Mouse (Mus musculus) embryonic facial prominence, embryonic 14.5 days (tissue): Measurements from ENCODE around the gene Ptcd3. TPM values are rescaled to one million over a fixed set of nuclear protein-coding genes. Genes with fewer than 3 reads are reported as not detected.
"Not testable (repeated sequence)": the region's sequence is repeated elsewhere in the genome, so short reads cannot be mapped to it uniquely, and the experiment has no call there.

Source experiments
- ATAC-seq: fragments of 200-750 bp; cut with Nextera tagmentation; 2 replicates; pipeline ENCODE4 v1.8.0; 2017; ENCODE audit warnings: low read depth, moderate number of reproducible peaks, moderate TSS enrichment
- DNase-seq: peaks from one replicate; pipeline ENCODE4 v3.0.0-alpha.2; 2015; ENCODE audit warnings: low spot score
- H3K27ac ChIP-seq: fragments of 300-500 bp; sonication (generic); replicated peaks from 2 replicates; pipeline ENCODE4 v1.5.1; 2014; ENCODE audit warnings: low read depth, mild to moderate bottlenecking, low read length, moderate library complexity
- H3K27me3 ChIP-seq: fragments of 300-500 bp; sonication (generic); replicated peaks from 2 replicates; pipeline ENCODE4 v1.6.1; 2014; ENCODE audit warnings: low read length; ENCODE audit not compliant: control insufficient read depth, insufficient read depth
- H3K36me3 ChIP-seq: fragments of 300-500 bp; sonication (generic); 2 replicates; pipeline ENCODE4 v1.6.1; 2014; ENCODE audit warnings: low read length, mixed read lengths; ENCODE audit not compliant: control insufficient read depth, insufficient read depth
- H3K4me1 ChIP-seq: fragments of 300-500 bp; sonication (generic); 2 replicates; pipeline ENCODE4 v1.6.1; 2014; ENCODE audit warnings: antibody characterized with exemption, low read length; ENCODE audit not compliant: control insufficient read depth, insufficient read depth
- H3K4me2 ChIP-seq: fragments of 300-500 bp; sonication (generic); 2 replicates; pipeline ENCODE4 v1.6.1; 2014; ENCODE audit warnings: low read depth, mild to moderate bottlenecking, low read length, moderate library complexity, mixed read lengths
- H3K4me3 ChIP-seq: fragments of 300-500 bp; sonication (generic); 2 replicates; pipeline ENCODE4 v1.5.1; 2014; ENCODE audit warnings: low read depth, mild to moderate bottlenecking, low read length
- H3K9ac ChIP-seq: fragments of 300-500 bp; sonication (generic); 2 replicates; pipeline ENCODE4 v1.6.1; 2014; ENCODE audit warnings: low read depth, mild to moderate bottlenecking, low read length, moderate library complexity, mixed read lengths
- H3K9me3 ChIP-seq: fragments of 300-500 bp; sonication (generic); 2 replicates; pipeline ENCODE4 v1.6.1; 2016; ENCODE audit warnings: low read length; ENCODE audit not compliant: control insufficient read depth
- WGBS: fragments of 180-500 bp; shearing (Covaris S2); extraction: QIAGEN DNeasy Blood & Tissue Kit; methylation state at CpG from one replicate; pipeline ENCODE4 v1.1.7; 2014; 5-methylcytosine and 5-hydroxymethylcytosine counted together
- polyA plus RNA-seq: library from polyadenylated mRNA; unstranded; fragments of >200 nt; fragmentation: Nextera tagmentation; extraction: Ambion mirVana; gene quantifications from 2 replicates; pipeline ENCODE4 v1.2.1, GENCODE M21; 2014

Ptcd3 gene
- polyA plus RNA-seq, 1 experiment from 2014 or later: 84.6 TPM

DNA sequence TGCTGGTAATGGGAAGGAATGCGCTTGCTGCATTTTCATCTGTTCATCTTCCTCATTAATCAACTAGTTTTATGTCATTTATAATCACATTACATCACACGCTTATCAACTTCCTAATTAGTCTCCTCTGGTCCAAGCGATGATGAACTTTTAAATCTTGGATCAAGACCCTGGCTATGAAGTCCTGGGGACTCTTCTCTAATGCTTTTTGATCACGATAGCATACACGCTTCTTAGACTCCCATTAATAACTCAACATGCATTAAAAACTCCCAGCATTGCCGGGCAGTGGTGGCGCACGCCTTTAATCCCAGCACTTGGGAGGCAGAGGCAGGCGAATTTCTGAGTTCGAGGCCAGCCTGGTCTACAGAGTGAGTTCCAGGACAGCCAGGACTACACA is 834 bp upstream of the Ptcd3 start:
- H3K4me3 ChIP-seq: peak overlapping the region; percentile 87
- WGBS: 25% methylated on average over 10 of the region's 10 CpGs
- H3K36me3 ChIP-seq: peaks cover 34% of the 10 kb centered on the region
- ATAC-seq: no peak; the same call in 1 of the 2 replicates
- peaks cover 13% of the 10 kb centered on the region for H3K4me1 ChIP-seq
- H3K9ac ChIP-seq: peak overlapping the region; percentile 77
- no peaks in the 10 kb centered on the region for H3K27me3 ChIP-seq
- no peak for DNase-seq
- H3K9me3 ChIP-seq: no peaks in the 10 kb centered on the region
- peak overlapping the region; percentile 85 for H3K4me2 ChIP-seq
- 0 out of 2 replicates have a peak overlapping the region, but pooled peaks have one; percentile 44 for H3K27ac ChIP-seq

DNA sequence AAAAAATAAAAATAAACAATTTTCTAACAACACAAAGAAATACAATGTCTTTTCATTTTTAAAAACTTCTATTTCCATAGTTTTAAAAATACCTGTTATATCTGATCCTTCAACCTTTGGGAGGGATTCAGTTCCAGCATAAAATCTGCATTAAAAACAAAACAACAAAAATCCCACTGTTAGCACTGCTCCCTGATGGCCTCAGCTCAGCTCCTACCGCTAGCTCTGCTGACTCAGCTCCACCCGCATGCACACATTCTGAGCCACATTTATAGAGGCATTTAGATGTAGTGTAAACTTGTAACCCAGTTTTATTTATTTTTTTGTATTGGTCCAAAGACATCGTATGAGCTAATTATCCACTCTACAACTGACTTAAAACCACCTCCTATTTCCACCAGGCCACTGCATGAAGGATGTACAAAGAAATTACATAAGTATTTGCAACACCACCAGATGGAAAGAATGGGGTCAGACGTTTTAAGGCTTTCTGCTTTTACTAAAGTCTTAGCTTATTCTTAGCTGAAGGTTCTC is 781 bp downstream of the Ptcd3 start:
- no peaks in the 10 kb centered on the region for H3K27me3 ChIP-seq
- WGBS: 7% methylated on average over 4 of the region's 4 CpGs
- peak overlapping the region; percentile 85 for H3K4me2 ChIP-seq
- H3K9me3 ChIP-seq: no peaks in the 10 kb centered on the region
- H3K4me3 ChIP-seq: peak overlapping the region; percentile 87
- DNase-seq (no peak), ATAC-seq (no peak)
- peak overlapping the region; percentile 77 for H3K9ac ChIP-seq
- peaks cover 37% of the 10 kb centered on the region for H3K36me3 ChIP-seq
- peaks cover 13% of the 10 kb centered on the region for H3K4me1 ChIP-seq
- H3K27ac ChIP-seq: no peak overlapping the region

DNA sequence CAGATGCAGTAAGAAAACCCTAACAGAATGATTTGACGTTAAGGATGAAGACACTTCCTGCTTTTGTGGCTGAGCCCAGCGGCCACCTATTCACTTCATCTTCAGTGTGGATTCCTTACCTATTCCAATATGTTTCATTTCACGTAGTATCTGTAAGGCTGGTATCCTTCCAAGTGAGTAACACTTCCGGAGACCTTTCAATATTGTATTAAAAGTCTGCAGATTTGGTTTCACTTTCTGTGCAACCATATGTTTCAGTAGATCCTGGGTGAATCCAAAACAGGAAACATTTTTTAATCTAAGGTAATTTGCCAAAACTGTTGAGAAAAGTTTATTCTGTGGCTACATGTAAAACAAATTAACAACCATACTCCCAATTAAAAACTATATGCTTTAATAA is 15.3 kb downstream of the Ptcd3 start:
- WGBS: 89% methylated on average over 4 of the region's 4 CpGs
- no peaks in the 10 kb centered on the region for H3K9me3 ChIP-seq
- H3K4me3 ChIP-seq: no peak overlapping the region
- no peaks in the 10 kb centered on the region for H3K4me1 ChIP-seq
- ATAC-seq (no peak), DNase-seq (no peak)
- no peak overlapping the region for H3K27ac ChIP-seq
- H3K4me2 ChIP-seq: no peak overlapping the region
- no peak overlapping the region for H3K9ac ChIP-seq
- H3K27me3 ChIP-seq: no peaks in the 10 kb centered on the region
- H3K36me3 ChIP-seq: peaks cover 98% of the 10 kb centered on the region

DNA sequence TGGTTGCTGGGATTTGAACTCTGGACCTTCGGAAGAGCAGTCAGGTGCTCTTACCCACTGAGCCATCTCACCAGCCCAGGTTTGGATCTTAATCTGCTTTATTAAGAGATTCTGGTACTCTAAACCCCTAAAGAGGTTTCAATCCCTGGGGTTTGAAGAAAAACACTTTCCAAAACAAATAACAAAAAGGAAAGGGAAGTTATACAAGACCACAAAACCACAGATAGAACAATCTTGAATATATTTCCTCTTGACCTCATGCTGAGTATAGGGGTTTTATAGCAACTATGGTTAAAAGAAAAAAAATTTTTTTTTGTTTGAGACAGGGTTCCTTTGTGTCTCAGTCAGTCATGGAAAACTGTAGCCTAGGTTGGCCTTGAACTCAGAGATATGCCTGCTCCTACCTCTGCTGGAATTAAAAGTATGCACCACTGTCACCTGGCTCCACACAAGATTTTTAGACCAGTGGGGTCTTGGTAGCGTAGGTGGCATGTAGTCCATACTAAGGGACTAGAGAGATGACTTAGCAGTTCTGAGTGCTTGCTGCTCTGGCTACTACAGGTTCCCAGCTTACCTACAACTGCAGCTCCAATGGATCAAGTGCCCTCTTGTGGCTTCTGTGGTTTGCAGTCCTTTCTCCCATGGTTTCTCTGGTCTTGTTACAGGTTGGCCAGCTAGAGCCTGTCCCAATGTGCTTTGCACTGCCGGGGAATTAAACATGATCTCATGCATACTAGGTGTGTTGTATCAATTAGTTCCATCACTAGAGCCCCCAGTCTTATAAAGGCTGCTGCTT is 30.4 kb downstream of the Ptcd3 start:
- DNase-seq: peak; percentile 1
- WGBS: 84% methylated on average over 3 of the region's 3 CpGs
- Histone ChIP-seq H3K27me3 (no peaks in the 10 kb centered on the region), H3K36me3 (peaks cover 84% of the 10 kb centered on the region), H3K4me1 (no peaks in the 10 kb centered on the region), H3K9ac (no peak overlapping the region), H3K9me3 (no peaks in the 10 kb centered on the region), H3K4me2 (no peak overlapping the region), H3K4me3 (no peak overlapping the region), H3K27ac (no peak overlapping the region)
- ATAC-seq: no peak

DNA sequence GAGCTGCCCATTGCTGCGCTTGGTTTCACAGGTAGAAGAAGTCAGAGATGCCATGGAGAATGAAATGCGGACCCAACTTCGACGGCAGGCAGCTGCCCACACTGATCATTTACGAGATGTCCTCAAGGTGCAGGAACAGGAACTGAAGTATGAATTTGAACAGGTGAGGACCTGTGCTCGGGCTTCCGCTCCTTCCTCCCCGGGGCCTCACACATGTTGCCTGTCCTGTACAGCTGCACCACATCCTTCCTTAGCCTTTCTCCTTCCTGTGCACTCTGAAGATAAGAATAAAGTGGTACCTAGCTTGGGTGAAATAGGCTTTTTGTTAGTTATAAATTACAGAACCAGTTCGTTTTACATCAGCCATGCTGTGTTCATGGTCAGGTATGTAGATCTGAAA is 37.2 kb downstream of the Ptcd3 start:
- no peak for DNase-seq
- H3K9ac ChIP-seq: no peak overlapping the region
- no peak overlapping the region for H3K27ac ChIP-seq
- peaks cover 88% of the 10 kb centered on the region for H3K36me3 ChIP-seq
- no peaks in the 10 kb centered on the region for H3K27me3 ChIP-seq
- no peak overlapping the region for H3K4me2 ChIP-seq
- WGBS: 96% methylated on average over 9 of the region's 9 CpGs
- H3K9me3 ChIP-seq: no peaks in the 10 kb centered on the region
- H3K4me3 ChIP-seq: no peak overlapping the region
- H3K4me1 ChIP-seq: no peaks in the 10 kb centered on the region
- no peak for ATAC-seq

DNA sequence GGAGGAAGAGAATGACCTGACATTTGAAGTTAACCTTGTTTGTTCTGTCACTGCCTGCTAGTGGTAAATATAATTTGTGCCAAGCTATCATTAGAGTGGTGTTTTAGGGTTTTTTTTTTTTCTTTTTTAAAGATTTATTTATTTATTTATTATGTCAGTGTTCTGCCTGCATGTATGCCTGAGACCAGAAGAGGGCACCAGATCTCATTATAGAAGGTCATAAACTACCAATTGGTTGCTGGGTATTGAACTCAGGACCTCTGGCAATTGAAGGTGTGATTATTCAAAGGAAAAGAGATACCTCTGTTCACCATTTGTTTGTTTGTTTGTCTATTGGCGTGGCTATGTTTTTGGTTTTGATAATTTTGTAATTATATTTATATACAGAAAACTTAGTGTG is 39.7 kb downstream of the Ptcd3 start:
- Histone ChIP-seq H3K4me2 (no peak overlapping the region), H3K36me3 (peaks cover 89% of the 10 kb centered on the region), H3K27ac (no peak overlapping the region), H3K9ac (no peak overlapping the region), H3K27me3 (no peaks in the 10 kb centered on the region), H3K9me3 (no peaks in the 10 kb centered on the region), H3K4me1 (no peaks in the 10 kb centered on the region), H3K4me3 (no peak overlapping the region)
- 90% methylated on average over 1 of the region's 1 CpGs for WGBS
- ATAC-seq (no peak), DNase-seq (peak; percentile 5)

DNA sequence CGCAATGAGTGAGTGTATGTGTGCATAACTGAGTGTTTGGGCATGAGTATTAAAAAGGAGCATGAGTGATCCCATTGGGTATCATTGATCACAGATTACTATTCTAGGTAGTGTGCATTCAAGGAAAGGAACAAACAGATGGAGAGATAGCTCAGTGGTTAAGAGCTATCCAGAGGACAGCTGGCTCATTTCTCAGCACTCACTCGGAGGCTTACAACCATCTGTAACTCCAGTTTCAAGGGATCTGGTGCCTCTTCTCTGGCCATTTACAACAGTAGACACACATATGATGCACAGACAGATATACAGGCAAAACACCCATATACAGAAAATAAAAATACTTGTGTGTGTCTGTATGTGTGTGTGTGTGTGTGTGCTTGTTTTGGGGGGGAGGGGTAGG is 40.8 kb downstream of the Ptcd3 start:
- WGBS: 88% methylated on average over 2 of the region's 2 CpGs
- no peak overlapping the region for H3K4me3 ChIP-seq
- H3K27ac ChIP-seq: no peak overlapping the region
- no peak overlapping the region for H3K9ac ChIP-seq
- no peaks in the 10 kb centered on the region for H3K9me3 ChIP-seq
- no peaks in the 10 kb centered on the region for H3K27me3 ChIP-seq
- peaks cover 89% of the 10 kb centered on the region for H3K36me3 ChIP-seq
- H3K4me1 ChIP-seq: no peaks in the 10 kb centered on the region
- no peak for ATAC-seq
- no peak overlapping the region for H3K4me2 ChIP-seq
- no peak for DNase-seq

DNA sequence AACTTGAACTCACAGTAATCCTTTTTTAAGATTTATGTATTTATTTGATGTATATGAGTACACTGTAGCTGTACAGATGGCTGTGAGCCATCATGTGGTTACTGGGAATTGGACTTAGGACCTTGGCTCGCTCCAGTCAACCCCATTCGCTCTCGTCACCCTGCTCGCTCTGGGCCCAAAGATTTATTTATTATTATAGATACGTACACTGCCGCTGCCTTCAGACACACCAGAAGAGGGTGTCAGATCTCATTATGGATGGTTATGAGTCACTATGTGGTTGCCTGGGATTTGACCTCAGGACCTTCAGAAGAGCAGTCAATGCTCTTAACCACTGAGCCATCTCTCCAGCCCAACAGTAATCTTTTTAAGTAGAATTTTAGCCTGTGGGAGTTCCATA is 61.6 kb downstream of the Ptcd3 start:
- not testable (repeated sequence) for H3K27ac ChIP-seq, H3K4me3 ChIP-seq, H3K9me3 ChIP-seq, H3K4me2 ChIP-seq, ATAC-seq, H3K9ac ChIP-seq, DNase-seq, H3K27me3 ChIP-seq, H3K4me1 ChIP-seq
- H3K36me3 ChIP-seq: peaks cover 48% of the 10 kb centered on the region
- 92% methylated on average over 6 of the region's 6 CpGs for WGBS
